Mouse (Mus musculus) hindlimb bud, embryonic 11.5 days (tissue): Measurements from ENCODE around the gene Exoc4.

Source experiments
- DNase-seq: peaks from one replicate; pipeline ENCODE4 v3.0.0-alpha.2; 2012; ENCODE audit warnings: low read depth, low spot score; ENCODE audit errors: extremely low spot score

Exoc4 gene

GRCm38 (mm10) chr6:33465392-33465791 lies 216.5 kb downstream of the Exoc4 start:
- DNase-seq = no peak

GRCm38 (mm10) chr6:33466168-33466839 lies 217.4 kb downstream of the Exoc4 start:
- DNase-seq = no peak

GRCm38 (mm10) chr6:33468480-33468879 lies 219.6 kb downstream of the Exoc4 start:
- no peak for DNase-seq

- no peak for DNase-seq
Observed at GRCm38 (mm10) chr6:33476134-33476533, 227.2 kb downstream of the Exoc4 start.

DNA sequence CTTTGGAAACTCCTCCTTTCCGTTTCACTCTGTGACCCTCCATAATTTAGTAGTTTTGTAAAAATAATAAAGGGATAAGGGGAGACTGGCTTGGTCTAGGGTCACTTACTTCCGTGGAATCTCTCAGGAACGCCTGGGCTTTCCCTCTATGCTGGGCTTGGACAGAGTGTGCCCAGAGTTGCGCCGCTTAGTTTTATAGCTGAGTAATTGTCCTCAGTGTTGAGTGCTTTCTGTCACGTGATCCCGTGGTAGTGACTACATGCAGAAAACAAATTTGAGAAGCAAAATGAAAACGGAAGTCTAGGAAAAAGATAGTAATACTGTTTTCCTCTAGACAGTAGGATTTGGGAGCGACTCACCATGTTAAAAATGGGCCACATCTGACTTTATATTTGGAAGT lies 235.7 kb downstream of the Exoc4 start:
- DNase-seq = no peak

GRCm38 (mm10) chr6:33489788-33490187 lies 240.9 kb downstream of the Exoc4 start:
- no peak for DNase-seq

- no peak for DNase-seq
Observed at GRCm38 (mm10) chr6:33496141-33496855, 247.4 kb downstream of the Exoc4 start.

DNA sequence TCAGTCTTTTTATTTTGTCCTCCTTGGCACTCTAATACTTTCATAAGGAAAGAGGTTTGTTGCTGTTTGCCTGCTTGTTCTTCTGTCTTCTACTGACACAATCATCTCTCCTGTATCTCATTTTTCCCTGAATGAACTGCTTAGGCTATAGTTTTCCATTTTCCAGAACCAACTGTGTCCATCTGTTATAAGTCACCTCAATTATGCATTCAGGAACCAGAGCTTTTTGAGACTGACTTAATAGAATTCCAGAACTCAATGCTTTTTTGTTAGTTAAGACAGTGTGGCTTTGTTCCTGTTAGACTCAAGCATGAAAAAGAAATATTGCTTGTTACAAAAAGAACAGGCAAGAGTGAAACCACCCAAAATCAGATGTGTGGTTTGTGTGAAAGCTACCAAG lies 248.5 kb downstream of the Exoc4 start:
- no peak for DNase-seq

DNA sequence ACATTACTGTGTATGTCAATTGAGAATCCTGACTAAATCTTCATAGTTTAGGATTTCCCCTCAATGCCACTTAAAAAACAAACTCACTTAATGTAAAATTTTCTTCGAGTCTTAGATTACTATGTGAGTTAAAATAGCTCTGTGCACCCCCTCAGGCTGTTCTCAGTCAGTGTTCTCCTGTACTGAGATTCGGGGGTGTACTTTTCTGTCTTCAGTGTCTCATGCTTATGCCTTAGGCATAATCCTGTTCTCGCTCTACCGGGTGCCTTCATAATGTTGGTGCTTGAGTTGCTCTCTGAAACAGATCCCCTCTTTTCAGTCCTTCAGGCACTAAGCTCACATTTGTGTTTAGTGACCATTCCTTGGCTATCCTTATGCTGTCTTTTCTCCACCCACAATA lies 253.5 kb downstream of the Exoc4 start:
- no peak for DNase-seq

GRCm38 (mm10) chr6:33503381-33503780 lies 254.5 kb downstream of the Exoc4 start:
- DNase-seq = no peak

- DNase-seq = no peak
Observed at GRCm38 (mm10) chr6:33507134-33507533, 258.2 kb downstream of the Exoc4 start.

DNA sequence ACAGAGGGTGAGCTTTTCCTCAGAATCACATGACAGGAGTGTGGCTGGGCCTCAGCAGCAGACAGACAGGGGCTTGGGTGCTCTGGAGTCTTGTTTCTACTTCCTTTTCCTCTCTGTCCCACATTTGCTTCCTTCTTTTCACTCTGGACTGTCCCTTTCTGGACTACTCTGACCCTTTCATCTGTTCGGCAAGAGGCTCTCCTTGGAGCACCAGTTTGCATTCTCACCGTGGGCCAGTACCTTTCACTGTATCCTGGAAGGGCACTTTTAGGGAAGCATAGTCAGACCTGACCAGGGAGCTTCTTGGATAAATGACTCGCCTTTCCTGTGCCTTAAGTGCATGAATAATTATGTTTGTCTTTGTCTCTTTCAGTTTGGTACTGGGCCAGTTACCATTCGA lies 266.5 kb downstream of the Exoc4 start:
- no peak for DNase-seq

DNA sequence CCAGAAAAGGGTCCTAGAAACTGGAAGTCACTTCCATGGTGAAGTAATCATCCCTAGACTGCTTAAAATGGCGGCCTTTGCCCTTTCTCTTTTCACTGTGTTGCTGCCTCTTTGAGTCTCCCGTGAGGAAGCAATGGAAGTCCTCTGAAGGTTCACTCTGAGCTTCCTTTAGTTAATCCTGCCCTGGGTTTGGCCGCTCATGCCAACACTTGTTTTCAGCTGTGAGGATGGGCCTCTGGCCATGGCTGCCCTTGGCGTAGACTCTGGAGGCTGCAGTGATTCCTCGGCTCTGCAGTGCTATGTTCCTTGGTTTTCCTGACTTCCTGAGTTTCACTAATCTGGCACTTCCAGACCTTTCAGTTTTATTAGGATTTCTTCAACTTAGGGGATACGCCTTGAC lies 267.9 kb downstream of the Exoc4 start:
- no peak for DNase-seq

DNA sequence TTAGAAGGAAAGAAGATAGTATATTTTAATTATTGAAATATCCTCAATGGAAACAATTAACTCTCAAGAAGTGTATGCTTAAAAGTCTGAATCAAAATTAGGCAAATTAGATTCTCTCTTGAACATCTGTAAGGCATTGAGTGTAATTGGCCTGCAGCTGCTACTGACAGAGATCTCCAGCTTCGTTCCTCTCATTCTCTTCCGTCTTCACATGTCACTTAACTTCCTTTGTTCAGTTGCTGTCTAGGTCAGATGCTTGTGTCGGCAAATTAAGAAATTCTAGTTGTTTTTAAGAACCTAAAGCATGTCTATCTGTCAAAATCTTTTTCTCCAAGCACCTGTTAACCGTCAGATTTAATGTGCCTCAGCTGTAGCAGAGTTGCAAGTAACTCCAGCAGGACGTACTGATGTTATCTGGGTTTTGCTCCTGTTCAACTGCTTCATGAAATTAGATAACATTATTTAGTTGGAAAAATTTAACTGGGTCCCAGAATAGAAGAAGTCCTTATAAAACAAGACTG lies 269.1 kb downstream of the Exoc4 start:
- DNase-seq = peak; percentile 26

- DNase-seq = no peak
Observed at GRCm38 (mm10) chr6:33525695-33526366, 276.9 kb downstream of the Exoc4 start.

GRCm38 (mm10) chr6:33540356-33540755 lies 291.5 kb downstream of the Exoc4 start:
- no peak for DNase-seq

GRCm38 (mm10) chr6:33542712-33543111 lies 293.8 kb downstream of the Exoc4 start:
- DNase-seq = no peak

DNA sequence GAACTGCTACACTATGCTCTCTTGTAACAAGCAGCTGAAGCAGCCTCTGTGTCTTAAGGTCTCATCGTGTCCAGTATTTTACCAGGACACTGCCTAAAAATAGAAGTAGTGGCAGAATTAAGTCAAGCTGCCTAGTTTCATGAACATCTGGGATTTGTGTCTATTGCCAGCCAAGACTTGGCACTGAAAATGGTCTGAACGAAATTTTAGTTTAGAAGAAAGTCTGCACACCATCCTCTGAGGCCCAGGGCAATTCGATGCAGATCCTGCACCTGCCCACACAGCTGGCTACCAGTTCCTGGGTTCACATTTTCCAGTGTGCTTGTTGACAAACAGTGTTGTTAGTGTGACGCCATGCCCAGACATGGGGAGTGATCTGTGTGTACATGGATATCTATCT lies 303.0 kb downstream of the Exoc4 start:
- DNase-seq = no peak

DNA sequence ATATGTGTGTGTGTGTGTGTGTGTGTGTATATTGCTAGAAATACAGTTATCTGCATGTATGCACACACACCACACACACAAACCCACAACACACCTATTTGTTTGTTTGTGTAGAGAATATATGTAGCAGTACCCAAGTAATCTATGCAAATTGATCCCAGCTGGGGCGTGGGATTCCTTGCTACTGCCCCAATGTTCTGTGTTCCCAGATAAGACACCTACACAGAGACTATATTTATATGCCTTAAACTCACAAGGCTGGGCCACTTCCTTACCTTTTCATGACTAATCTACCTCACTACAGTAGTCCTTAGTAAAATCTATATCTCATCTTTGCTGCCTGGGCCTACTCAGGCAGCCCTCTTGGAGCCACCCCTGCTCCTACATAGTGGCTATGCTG lies 312.0 kb downstream of the Exoc4 start:
- no peak for DNase-seq

DNA sequence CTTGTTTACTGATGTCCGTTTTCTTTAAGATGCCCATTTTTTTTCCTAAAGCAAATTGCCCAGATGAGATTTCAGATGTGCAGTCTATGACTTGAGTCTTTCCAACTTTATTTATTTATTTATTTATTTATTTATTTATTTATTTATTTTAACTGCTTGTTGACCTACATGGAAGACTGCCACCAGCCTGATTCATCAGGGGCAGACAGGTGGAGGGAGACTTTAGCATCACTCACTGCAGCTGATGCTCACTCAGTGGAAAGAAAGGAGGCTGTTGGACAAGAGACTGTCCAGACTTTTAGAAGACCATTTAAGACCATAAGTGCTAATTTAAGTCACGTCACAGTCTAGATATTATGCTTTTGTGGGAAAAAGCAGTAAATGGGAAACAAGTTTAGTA lies 313.0 kb downstream of the Exoc4 start:
- no peak for DNase-seq

GRCm38 (mm10) chr6:33575947-33576346 lies 327.1 kb downstream of the Exoc4 start:
- no peak for DNase-seq

- DNase-seq = no peak
Observed at GRCm38 (mm10) chr6:33608469-33608868, 359.6 kb downstream of the Exoc4 start.
